8 mouse cellular contexts compared by ENCODE assay signal in the genomic region with DNA sequence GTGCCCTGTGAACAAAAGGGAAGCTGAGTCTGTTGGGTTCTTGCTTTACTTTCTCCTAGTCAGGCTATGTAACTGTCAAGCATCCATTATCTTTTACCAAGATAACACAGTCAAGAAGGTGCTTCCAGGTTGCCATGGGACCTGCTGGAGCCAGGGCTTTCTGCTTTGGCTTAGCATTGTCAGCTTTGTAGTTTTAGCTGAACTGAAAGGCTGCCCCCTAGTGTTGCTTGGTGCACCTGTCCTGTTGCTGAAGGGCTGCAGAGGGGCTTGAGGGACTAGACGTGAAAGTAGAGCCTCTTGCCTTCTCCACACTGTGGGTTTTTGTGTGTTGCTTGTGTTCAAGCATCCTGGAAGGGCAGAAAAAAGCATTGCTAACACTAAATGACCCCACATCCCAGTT.
A peak's percentile ranks its signal among the peaks of the same experiment; 100 is the strongest.
DNase-seq lines count a peak whose midpoint lies in the region; ATAC-seq and TF ChIP-seq lines count a peak whose summit lies in the region.

No protein-coding gene starts in this region.

- TF ChIP-seq POLR2A in limb, embryonic 14.5 days (IDR thresholded peaks at IDR 0.05; ENCODE audit: borderline replicate concordance, extremely low read depth, insufficient read depth, insufficient read length) = no peak

- peak; percentile 34 for DNase-seq in heart, postnatal 4 days
- DNase-seq in urinary bladder, postnatal 14 days (ENCODE audit: low spot score) = peak; percentile 30
- DNase-seq in urinary bladder, postnatal 10 days (ENCODE audit: low spot score) = no peak
- DNase-seq in forebrain, postnatal 0 days = peak; percentile 37
- DNase-seq in limb, embryonic 14.5 days (ENCODE audit: low spot score) = peak; percentile 12
- DNase-seq in thymus, postnatal 10 days (ENCODE audit: low spot score in 2 of 2) = no peak

- no peaks in the 10 kb centered on the region for H3K4me1 ChIP-seq in heart, embryonic 12.5 days (replicated peaks)
- H3K4me1 ChIP-seq in forebrain, postnatal 0 days (ENCODE audit: insufficient read depth) = no peaks in the 10 kb centered on the region
- no peaks in the 10 kb centered on the region for H3K4me1 ChIP-seq in limb, embryonic 14.5 days (ENCODE audit: control insufficient read depth, insufficient read depth, low read length)

- H3K27me3 ChIP-seq in heart, embryonic 12.5 days (replicated peaks) = no peaks in the 10 kb centered on the region
- no peaks in the 10 kb centered on the region for H3K27me3 ChIP-seq in forebrain, postnatal 0 days (ENCODE audit: insufficient read depth, low read length)
- no peaks in the 10 kb centered on the region for H3K27me3 ChIP-seq in limb, embryonic 14.5 days (ENCODE audit: control insufficient read depth, insufficient read depth, low read length)

- H3K36me3 ChIP-seq in heart, embryonic 12.5 days = no peaks in the 10 kb centered on the region
- no peaks in the 10 kb centered on the region for H3K36me3 ChIP-seq in forebrain, postnatal 0 days (ENCODE audit: insufficient read depth)
- H3K36me3 ChIP-seq in limb, embryonic 14.5 days (ENCODE audit: control insufficient read depth, insufficient read depth, low read length) = no peaks in the 10 kb centered on the region

- H3K9me3 ChIP-seq in heart, embryonic 12.5 days (replicated peaks) = no peaks in the 10 kb centered on the region
- no peaks in the 10 kb centered on the region for H3K9me3 ChIP-seq in forebrain, postnatal 0 days (ENCODE audit: low read length)
- H3K9me3 ChIP-seq in limb, embryonic 14.5 days (ENCODE audit: control insufficient read depth, low read length) = no peaks in the 10 kb centered on the region

- no peak overlapping the region for H3K4me2 ChIP-seq in heart, embryonic 12.5 days
- H3K4me2 ChIP-seq in forebrain, postnatal 0 days (ENCODE audit: low read depth) = no peak overlapping the region
- no peak overlapping the region for H3K4me2 ChIP-seq in limb, embryonic 14.5 days (replicated peaks; ENCODE audit: low read depth, low read length, severe bottlenecking)

- WGBS in heart, embryonic 12.5 days = 19% methylated on average over 1 of the region's 1 CpGs
- 19% methylated on average over 1 of the region's 1 CpGs for WGBS in forebrain, postnatal 0 days
- WGBS in limb, embryonic 14.5 days = 7% methylated on average over 1 of the region's 1 CpGs

- H3K4me3 ChIP-seq in heart, embryonic 12.5 days = no peak overlapping the region
- H3K4me3 ChIP-seq in forebrain, postnatal 0 days (ENCODE audit: low read depth, low read length) = no peak overlapping the region
- H3K4me3 ChIP-seq in limb, embryonic 14.5 days (replicated peaks; ENCODE audit: low read length) = no peak overlapping the region

- peak; percentile 59 for TF ChIP-seq CTCF in forebrain, postnatal 0 days (IDR thresholded peaks at IDR 0.05; ENCODE audit: low read depth)

- no peak overlapping the region for H3K27ac ChIP-seq in heart, embryonic 12.5 days (ENCODE audit: poor library complexity, severe bottlenecking)
- H3K27ac ChIP-seq in forebrain, postnatal 0 days (ENCODE audit: low read depth, low read length) = no peak overlapping the region
- H3K27ac ChIP-seq in limb, embryonic 14.5 days (replicated peaks; ENCODE audit: low read depth, low read length) = no peak overlapping the region

- no peak for ATAC-seq in heart, embryonic 12.5 days (ENCODE audit: insufficient number of reproducible peaks, low FRiP score)
- peak; percentile 25; the same call in 1 of the 2 replicates for ATAC-seq in forebrain, postnatal 0 days
- ATAC-seq in limb, embryonic 14.5 days (ENCODE audit: low FRiP score, low read depth) = no peak
- no peak for ATAC-seq in erythroid progenitor cell, adult 5-6 weeks (replicated peaks; ENCODE audit: low FRiP score, poor library complexity, severe bottlenecking)

- H3K9ac ChIP-seq in heart, embryonic 12.5 days = no peak overlapping the region
- no peak overlapping the region for H3K9ac ChIP-seq in forebrain, postnatal 0 days
- H3K9ac ChIP-seq in limb, embryonic 14.5 days (ENCODE audit: low read depth, low read length, severe bottlenecking) = no peak overlapping the region

Comparison
In these comparisons a context has a peak if more than half of its experiments do, and no peak if none do; other contexts are left out.
1. DNase-seq: peak in heart, postnatal 4 days (single experiment), urinary bladder, postnatal 14 days (single experiment), forebrain, postnatal 0 days (single experiment) and limb, embryonic 14.5 days (single experiment); none in urinary bladder, postnatal 10 days (single experiment) and thymus, postnatal 10 days (0 of 2).